Mouse (Mus musculus): ENCODE results near the gene Atrn.
"Not testable (repeated sequence)": the region's sequence is repeated elsewhere in the genome, so short reads cannot be mapped to it uniquely, and the experiment has no call there.

Atrn gene

DNA sequence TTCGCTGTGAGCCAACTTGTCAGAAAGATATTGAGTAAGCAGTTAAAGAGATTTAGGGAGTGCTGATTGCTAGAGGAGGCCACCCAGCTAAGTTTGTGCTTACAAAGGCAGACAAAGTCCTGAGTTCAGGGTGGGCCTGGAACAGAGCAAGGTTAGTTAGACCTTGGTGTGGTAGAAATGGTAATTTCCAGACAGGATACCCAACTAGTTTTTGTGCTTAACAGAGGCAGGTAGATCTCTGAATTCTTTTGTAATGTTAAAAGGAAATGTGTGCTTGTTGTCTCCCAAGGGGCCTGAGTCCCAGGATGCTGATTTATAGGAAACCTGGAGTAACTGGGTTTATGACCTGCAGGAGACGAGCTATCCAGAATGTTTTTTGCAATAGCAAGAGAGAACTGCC lies 52.6 kb downstream of the Atrn start:
- no peak for DNase-seq (ENCODE audit: extremely low read depth, low read depth)

DNA sequence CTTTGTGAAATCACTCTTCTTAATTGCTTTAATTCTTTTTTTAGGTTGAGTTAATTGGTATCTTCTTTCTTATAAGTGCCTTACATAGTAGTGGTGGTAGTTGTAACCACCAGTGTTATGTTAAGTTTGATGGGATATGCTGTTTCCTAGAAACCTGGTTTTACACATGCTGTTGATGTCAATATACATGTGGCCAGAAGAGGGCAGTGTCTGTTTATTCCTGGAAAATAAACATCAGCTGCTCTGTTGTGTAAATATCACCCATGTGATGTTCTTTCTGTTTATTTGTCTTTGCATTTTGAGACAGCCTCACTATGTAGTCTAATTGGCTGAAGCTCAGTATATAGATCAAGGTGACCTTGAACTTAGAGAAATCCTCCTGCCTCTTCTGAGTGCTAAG lies 55.6 kb downstream of the Atrn start:
- DNase-seq (ENCODE audit: extremely low read depth, low read depth) = no peak

DNA sequence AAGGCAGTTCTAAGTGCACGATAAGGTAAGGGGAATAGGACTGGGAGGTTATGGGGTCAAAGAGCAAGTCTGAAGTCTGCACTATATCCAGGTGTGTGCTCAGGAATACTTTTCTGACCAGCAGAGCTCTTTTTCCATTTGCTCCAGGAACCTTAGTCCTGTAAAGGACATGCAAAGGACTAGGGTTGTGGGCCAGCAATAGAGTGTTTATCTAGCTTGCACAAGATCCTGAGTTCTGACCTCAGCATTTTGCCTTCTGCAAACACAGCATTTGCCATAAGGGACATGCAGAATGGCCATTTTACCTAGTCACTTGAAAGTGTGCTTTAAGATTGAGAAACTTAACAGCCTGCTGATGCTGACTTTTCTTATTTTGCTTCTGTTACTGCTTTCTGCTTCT lies 58.7 kb downstream of the Atrn start:
- DNase-seq (ENCODE audit: extremely low read depth, low read depth) = no peak

DNA sequence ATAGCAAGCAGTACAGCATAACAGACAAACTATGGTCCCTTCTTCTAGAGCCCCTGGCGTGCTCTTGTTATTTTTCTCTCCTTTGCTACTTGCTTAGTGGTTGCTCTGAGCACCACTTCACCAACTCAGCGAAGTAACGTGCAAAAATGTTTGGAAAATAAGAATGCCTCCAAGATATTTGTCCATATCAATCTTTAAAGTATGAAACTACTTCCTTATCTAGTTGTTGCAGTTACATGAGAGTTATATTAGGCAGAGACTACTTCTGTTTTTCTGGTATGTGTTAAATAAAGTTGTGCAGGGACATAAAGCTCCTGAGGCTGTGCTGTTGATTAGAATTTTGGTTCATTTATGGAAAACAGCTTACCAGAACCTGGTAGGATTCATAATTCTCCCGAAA lies 64.7 kb downstream of the Atrn start:
- DNase-seq (ENCODE audit: extremely low read depth, low read depth) = peak; percentile 81

DNA sequence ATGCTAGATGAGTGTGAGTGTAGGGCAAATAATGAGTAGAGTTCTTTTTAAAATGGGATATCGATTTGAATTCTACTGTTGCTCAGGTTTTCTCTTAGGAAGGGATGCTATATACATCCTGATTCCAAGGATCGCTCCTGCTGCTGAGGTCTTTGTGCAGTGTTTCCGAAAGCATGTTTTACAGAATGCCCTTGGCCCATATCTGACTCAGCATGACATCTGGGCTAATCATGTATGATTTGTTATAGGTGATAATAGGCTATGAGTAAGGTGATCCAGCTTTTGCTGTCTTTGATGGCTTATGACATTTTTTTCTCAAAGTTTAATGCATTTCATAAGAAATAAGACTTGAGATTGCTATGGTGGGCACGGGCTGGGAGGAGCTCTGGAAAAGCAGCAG lies 66.1 kb downstream of the Atrn start:
- no peak for DNase-seq (ENCODE audit: extremely low read depth, low read depth)

DNA sequence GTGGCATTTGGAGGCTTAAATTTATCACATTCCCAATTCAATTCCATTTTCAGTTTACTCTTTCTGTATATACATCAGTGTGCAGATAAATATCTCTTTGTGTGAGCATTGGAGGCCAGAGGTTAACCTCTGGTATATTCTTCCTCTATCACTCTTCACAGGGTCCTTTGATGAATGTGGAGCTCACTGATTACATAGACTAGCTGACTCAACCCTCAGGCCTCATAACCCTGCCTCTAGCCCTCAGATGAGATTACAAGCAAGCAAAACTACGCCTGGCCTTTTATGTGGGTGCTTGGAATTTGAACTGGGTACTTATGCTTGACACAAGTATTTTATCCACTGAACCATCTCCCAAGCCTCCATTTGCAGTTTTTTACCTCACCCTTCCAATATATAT lies 68.6 kb downstream of the Atrn start:
- DNase-seq (ENCODE audit: extremely low read depth, low read depth) = no peak

DNA sequence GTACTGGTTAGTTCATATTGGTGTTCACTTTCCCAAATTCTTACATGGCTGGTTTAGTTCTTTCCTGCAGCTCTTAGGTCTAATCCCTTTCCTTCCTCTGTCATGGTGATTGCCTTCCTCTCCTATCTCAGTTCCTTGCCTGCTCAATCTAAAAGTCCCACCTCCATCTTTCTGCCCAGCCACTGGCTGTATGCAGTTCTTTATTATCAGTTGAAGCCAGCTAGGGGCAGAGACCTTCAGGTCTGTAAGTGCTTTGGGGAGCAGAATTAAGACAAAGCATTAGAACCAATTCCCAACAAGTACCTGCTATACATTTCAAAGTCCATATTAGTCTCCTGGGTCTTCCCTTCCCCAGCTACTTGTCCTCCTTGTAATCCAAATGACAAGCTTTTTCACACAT lies 71.3 kb downstream of the Atrn start:
- no peak for DNase-seq (ENCODE audit: extremely low read depth, low read depth)

DNA sequence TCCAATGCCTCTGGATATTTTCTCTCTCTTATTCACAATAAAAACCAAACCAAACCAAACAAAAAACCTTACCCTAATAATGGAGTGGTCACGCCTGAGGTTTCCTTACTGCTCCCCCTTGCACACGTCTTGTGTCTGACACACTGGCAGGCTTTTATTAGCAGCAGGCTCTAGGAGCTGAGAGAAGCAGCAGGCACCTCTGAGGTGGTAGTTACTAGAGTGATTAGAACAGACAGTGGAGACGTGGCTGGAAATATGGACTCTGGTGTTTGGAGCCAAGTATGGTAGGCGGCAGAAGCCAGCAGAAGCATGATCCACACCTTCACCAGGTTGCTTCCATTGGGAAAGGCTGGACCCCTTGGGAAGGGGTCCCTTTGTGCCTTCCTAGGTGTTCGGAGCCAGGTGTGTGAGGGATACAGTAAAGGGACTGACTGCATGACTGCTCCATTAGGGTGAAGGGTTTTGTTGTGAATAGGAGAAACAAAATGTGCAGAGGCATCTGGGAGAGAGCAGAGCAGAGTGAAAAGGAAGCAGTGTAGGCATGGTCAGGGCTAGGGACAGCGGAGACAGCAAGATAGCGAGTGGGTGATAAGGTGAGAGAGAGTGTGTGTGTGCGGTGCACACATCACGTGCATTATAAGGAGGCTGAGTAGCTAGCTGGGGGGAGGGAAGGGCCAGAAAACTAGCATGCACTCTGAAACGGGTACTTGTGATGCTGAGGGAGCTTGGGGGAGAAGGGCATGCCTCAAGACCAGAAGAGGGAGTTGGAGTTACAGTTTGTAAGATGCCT lies 72.0 kb downstream of the Atrn start:
- no peak for DNase-seq (ENCODE audit: extremely low read depth, low read depth)

DNA sequence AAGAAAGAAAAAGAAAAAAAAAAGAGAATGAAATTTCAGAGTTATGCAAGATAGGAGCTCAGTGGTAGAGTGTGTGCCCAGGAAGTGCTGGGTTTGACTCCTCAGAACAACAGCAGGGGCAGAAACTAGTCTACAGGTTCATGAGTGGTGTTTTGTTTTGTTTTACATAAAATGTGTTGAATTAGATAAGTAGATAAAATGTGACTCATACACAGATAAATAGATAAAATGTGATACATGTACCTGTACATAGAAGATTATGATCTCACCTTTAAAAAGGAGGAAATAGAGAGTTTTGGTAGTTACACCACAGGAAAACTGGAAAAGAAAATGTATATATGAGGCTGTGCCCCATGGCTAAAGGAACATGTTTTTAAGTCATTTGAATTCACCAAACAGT lies 72.8 kb downstream of the Atrn start:
- DNase-seq (ENCODE audit: extremely low read depth, low read depth) = no peak

DNA sequence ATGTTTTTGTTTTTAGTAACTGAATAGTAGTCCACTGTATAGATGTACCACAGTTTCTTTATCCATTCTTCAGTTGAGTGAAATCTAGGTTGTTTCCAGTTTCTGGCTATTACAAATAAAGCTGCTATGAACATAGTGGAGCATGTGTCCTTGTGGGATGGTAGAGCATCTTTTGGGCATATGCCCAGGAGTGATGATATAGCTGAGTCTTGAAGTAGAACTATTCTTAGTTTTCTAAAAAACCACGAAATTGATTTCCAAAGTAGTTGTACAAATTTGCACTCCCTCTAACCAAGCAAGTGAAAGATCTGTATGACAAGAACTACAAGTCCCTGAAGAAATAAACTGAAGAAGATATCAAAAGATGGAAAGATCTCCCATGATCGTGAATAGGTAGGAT lies 86.5 kb downstream of the Atrn start:
- no peak for DNase-seq (ENCODE audit: extremely low read depth, low read depth)

DNA sequence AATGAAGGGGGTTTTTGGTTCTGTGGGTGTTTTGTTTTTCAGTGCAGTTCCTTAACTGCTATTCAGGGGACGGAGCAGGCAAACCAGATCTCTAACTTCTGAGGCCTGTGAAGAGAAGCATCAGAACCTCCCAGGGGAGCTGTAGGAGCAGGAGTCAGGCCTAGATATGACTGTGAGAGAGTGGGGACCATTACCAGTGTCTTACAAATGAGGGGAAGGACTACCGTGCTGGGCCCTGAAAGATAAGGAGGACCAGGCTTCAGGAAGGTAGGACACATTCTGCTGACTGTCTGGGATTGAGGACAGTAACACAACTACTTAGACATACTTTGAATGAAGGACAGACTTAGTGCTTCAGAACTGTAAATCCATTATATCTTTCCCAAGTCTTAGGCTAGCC lies 102.8 kb downstream of the Atrn start:
- no peak for DNase-seq (ENCODE audit: extremely low read depth, low read depth)

DNA sequence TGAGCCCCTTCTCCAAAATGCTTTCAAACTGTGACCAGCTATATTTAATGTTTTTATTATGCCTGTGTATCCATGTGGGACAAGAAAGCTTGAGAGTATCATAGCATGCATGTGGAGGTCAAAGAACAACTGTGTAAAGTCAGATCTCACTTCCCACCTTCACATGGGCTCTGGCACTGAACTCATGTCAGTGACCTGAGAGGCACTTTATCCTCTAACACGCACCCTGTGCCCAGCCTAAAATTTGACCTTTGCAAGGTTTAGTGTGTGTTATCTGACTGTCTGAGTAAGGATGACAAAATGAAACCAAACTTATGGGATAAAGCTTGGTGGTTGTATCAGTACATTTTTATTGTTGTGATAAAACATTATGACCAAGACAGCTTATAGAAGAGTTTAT lies 104.3 kb downstream of the Atrn start:
- no peak for DNase-seq (ENCODE audit: extremely low read depth, low read depth)

DNA sequence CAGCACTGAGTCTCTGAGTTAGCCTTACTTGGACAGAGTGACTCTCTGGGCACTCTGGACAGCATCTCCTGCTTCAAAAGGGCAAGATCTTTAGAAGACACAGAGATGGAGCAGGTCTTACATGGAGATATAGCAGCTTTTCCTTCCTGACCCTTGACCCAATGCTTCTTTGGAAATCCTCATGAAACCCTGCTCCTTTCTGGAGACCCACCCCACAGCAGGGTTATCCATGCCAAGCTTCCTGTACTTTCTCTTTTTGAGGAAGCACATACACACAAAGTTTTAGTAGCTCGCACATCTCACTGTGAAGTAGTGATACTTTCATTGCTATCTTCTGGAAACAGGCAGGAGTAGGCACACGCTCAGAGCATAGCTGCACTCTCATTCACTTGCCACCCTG lies 118.9 kb downstream of the Atrn start:
- no peak for DNase-seq (ENCODE audit: extremely low read depth, low read depth)

DNA sequence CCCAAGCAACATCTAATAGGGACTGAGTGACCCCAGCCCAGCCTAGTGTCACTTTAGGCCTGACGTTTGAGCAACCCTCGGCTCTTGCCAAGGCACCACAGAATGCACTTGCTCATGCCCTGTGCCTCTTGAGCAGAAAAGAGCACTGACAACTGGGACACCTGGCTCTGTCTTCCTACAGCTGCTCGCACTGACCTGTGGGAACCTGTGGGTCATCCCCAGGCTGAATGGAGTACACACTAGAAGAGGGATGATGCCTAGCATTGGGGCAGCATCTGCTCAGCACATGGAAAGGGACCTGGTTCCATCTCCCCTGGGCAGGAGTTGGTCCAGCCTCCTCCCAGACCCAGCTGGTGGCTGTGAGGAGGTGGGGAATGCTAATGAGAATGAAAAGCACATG lies 120.6 kb downstream of the Atrn start:
- no peak for DNase-seq (ENCODE audit: extremely low read depth, low read depth)

DNA sequence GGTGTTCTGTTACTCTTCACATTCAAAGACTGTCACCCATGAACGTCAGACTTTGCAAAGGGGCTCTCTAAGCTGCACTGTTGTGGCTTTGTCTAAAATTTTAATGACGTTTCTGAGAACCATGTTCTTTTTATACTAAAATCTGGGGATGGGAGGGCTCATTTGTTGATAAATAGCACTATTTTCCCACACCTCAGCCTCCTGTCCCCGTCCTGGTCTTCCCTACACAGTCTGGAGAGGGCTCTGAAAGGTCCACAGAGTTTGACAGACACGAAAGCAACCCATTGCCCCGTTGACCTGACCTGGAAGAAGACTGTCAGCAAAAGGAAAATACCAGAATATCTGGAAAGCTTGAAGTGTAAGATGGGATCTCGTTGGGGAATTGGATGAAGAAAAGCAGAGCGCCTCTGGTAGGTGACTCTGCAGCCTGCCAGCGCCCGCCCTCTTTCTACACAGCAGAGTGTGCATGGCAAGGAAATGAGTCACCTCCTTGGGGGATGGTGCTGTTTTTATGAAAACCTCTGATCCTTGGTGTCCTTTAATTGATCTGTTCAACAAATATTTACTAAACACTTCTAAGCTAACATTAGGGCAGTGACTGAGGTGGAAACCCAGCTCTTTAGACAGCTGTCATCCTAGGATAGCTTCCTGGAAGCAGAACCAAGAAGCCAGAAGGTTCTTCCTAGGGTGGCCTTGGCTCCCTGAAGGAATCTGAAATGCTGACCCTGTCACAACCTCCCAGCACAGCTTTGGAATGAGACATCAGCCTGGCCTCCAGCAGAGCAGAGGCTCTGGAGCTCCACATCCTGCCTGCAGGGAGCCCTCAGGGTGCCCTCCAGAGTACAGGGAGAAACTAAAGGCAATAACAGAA lies 123.0 kb downstream of the Atrn start:
- no peak for DNase-seq (ENCODE audit: extremely low read depth, low read depth)

DNA sequence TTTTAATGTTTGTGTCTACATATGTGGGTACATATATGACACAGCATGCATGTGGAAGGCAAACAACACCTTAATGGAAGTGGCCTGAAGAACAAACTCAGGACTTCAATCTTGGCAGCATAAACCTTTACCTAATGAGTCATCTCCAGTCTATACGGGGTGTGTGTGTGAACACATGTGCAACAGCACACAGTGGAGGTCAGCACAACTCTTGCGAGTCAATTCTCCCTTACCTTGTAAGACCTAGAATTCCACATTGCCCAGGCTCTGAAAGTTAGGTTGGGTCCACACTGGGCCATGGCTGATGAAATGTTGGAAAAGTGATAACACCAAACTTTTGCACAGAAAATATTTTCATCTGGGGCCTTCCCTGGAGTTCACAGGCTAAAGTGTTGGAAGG lies 124.3 kb downstream of the Atrn start:
- no peak for DNase-seq (ENCODE audit: extremely low read depth, low read depth)

DNA sequence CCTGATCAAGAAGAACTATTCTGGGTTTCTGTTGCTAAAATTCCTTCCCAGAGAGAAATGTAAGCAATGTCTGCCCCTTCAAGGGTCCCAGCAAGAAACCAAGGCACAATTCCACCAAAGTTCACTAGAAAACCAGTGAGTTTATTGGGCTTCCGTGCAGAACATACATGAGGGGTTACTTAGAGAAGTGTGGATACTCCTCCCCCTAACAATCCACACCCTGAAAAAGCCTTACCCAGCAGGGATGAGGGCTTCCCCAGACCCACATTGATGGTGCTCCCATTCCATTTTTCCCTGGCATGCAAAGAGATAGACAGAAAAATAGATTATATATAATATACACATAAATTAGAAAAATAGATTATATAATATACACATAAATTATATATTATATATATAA lies 124.7 kb downstream of the Atrn start:
- no peak for DNase-seq (ENCODE audit: extremely low read depth, low read depth)

DNA sequence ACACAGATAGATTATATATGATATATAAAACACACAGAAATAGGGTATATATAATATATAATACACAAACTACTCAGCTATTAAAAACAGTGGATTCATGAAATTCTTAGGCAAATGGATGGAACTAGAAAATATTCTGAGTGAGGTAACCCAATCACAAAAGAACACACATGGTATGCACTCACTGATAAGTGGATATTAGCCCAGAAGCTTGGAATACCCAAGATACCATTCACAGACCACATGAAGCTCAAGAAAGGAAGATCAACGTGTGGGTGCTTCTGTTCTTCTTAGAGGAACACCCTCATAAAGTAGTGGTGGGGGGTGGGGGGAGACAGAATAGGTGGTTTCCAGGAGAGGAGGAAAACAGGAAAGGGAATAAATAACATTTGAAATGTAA lies 125.1 kb downstream of the Atrn start:
- not testable (repeated sequence) for DNase-seq (ENCODE audit: extremely low read depth, low read depth)

DNA sequence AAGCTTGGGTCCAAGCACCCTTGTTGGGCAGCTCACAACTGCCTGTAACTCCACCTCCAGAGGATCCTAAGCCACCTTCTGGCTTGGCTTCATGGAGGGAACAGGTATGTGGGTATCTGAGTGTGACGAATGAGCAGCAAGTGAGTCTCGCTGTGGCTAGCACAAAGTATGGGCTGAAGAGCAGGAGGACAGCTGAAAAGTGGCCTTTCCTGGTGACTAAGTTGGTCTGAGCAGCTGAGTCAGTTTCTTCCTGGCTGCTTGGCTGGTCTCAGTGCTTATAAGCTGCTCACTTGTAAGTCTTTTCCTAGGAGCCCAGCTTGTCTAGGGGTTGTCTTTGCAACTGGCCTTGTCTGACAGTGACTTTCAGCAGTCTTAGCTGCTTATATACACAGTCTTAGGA lies 130.0 kb downstream of the Atrn start:
- no peak for DNase-seq (ENCODE audit: extremely low read depth, low read depth)

DNA sequence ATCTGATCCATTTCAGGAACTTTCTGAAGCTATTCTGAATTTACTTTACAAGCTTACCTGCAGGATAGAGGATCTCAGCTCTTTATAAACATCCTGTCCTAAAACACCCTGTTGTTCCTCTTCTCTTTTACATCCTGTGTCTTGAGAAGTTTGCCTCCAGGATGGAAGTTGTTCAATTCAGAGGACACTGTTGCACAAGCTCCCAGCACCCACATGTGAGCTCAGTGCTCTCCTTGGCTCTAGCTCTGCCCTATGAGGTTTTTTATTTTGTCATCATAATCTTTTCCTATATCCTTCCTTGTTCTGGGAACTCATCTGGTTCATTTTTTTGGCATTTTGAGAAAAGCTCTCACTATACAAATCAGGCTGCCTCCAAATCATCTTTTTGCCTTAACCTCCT lies 130.5 kb downstream of the Atrn start:
- DNase-seq (ENCODE audit: extremely low read depth, low read depth) = no peak

DNA sequence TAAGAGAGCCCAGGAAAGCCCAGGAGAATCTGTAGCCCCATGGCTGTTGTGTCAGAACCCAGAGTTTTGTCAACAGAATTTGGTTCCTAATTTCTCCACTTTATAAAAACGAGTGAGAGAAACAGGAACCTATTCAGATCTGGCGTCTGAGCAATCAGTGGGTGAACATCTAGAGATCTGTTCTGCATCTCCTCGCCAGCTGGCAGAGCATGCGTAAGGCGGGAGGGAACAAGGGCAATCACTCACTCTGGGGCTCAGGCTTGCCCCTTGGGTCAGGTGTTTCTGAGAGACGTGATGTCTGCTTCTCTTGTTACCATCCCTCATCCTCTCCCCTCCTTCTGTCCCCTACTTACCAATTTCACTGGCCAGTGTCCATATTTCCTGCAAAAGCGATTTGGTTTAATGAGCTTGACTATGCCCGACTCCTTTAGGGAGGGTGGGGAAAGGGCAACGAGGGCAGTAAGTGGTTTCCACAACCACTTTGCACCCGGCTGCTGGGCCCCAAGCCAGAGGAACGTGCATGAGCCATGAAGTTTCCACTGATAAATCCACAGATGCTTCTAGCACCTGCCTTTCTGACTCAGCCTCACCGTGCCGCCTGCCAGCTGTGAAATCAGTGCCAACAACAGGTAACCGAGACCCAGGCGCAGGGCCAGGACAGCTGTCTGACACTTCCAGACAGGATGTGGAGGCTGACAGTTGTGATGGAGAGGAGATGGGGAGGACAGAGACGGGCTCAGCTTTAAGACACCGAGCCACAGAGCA lies 131.1 kb downstream of the Atrn start:
- DNase-seq (ENCODE audit: extremely low read depth, low read depth) = no peak

DNA sequence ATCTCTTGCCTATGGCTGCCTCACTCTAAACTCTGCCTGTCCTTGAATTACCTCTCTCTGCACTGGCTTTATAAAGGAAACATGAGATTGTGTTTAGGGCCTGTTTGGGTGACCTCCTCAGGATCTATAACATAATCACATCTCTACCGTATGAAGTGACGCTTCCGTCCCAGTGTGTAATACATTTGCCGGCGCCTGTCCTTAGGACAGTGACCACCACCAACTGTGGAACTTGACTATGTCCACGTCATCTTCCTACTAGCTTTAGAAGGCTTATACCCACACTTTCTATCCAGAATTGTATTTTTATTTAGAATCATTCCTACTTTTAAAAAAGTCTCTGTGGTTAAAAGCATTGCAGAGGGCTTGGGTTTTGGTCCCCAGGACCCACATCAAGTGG lies 131.9 kb downstream of the Atrn start:
- DNase-seq (ENCODE audit: extremely low read depth, low read depth) = no peak
